Mouse (Mus musculus) c-Kit-positive CD71-negative TER-119-negative erythroid progenitor cells, embryonic 14.5 days (primary cell): ENCODE measurements at regions not wholly inside any gene's neighbourhood (a gene's known extent, or its start where the extent isn't known, plus 50 kb on each side); places are given as distances from the start of the nearest gene placed in this dataset.

ENCODE experiments used
- DNase-seq: peaks from one replicate; pipeline ENCODE4 v3.0.0-alpha.2; 2013; ENCODE audit warnings: low read depth

- DNase-seq, result no peak
Measured at GRCm38 (mm10) chr2:75569756-75570155, 89.3 kb upstream of the Hnrnpa3 start.

- DNase-seq, result no peak
Measured at GRCm38 (mm10) chr2:75570246-75570645, 88.8 kb upstream of the Hnrnpa3 start.

GRCm38 (mm10) chr2:75584975-75585374 is 74.1 kb upstream of the Hnrnpa3 start:
- DNase-seq, result peak; percentile 77

- peak; percentile 77 for DNase-seq
Measured at GRCm38 (mm10) chr2:75588572-75588971, 70.5 kb upstream of the Hnrnpa3 start.

- DNase-seq, result no peak
Measured at GRCm38 (mm10) chr2:75589452-75589851, 69.6 kb upstream of the Hnrnpa3 start.

- peak; percentile 87 for DNase-seq
Measured at GRCm38 (mm10) chr2:75590175-75590574, 68.9 kb upstream of the Hnrnpa3 start.

- no peak for DNase-seq
Measured at GRCm38 (mm10) chr2:75600511-75600910, 58.5 kb upstream of the Hnrnpa3 start.

- no peak for DNase-seq
Measured at GRCm38 (mm10) chr2:75603175-75603871, 55.7 kb upstream of the Hnrnpa3 start.

GRCm38 (mm10) chr2:75605634-75606033 is 53.4 kb upstream of the Hnrnpa3 start:
- DNase-seq, result peak; percentile 65

GRCm38 (mm10) chr2:75607010-75607915 is 51.8 kb upstream of the Hnrnpa3 start:
- DNase-seq, result no peak

- no peak for DNase-seq
Measured at GRCm38 (mm10) chr2:75607958-75608357, 51.1 kb upstream of the Hnrnpa3 start.

GRCm38 (mm10) chr2:75608482-75608881 is 50.6 kb upstream of the Hnrnpa3 start:
- no peak for DNase-seq

GRCm38 (mm10) chr2:75609150-75609946 is 49.7 kb upstream of the Hnrnpa3 start:
- DNase-seq, result no peak
